Mouse (Mus musculus) midbrain, embryonic 13.5 days (tissue): ENCODE data around the gene Il1b. TPM values are rescaled to one million over a fixed set of nuclear protein-coding genes. Genes with fewer than 3 reads are reported as not detected.
A peak's percentile ranks its signal among the peaks of the same experiment; 100 is the strongest.

Experiments
- ATAC-seq: fragments of 200-750 bp; cut with Nextera tagmentation; 2 replicates; pipeline ENCODE4 v1.8.0; 2017; ENCODE audit warnings: mild to moderate bottlenecking, moderate TSS enrichment, moderate library complexity
- H3K27ac ChIP-seq: fragments of 300-500 bp; sonication (generic); 2 replicates; pipeline ENCODE4 v1.5.1; 2015; ENCODE audit warnings: inconsistent platforms, mild to moderate bottlenecking, moderate library complexity
- H3K27me3 ChIP-seq: fragments of 300-500 bp; sonication (generic); 2 replicates; pipeline ENCODE4 v1.6.1; 2015; ENCODE audit warnings: mild to moderate bottlenecking, inconsistent platforms
- H3K36me3 ChIP-seq: fragments of 300-500 bp; sonication (generic); 2 replicates; pipeline ENCODE4 v1.6.1; 2015; ENCODE audit warnings: mild to moderate bottlenecking, inconsistent platforms
- H3K4me1 ChIP-seq: fragments of 300-500 bp; sonication (generic); replicated peaks from 2 replicates; pipeline ENCODE4 v1.6.1; 2015; ENCODE audit warnings: inconsistent platforms
- H3K4me2 ChIP-seq: fragments of 300-500 bp; sonication (generic); replicated peaks from 2 replicates; pipeline ENCODE4 v1.6.1; 2015; ENCODE audit warnings: moderate library complexity, mild to moderate bottlenecking, inconsistent platforms
- H3K4me3 ChIP-seq: fragments of 300-500 bp; sonication (generic); replicated peaks from 2 replicates; pipeline ENCODE4 v1.5.1; 2015; ENCODE audit warnings: mild to moderate bottlenecking, inconsistent platforms
- H3K9ac ChIP-seq: fragments of 300-500 bp; sonication (generic); replicated peaks from 2 replicates; pipeline ENCODE4 v1.6.1; 2015; ENCODE audit warnings: mild to moderate bottlenecking, inconsistent platforms
- H3K9me3 ChIP-seq: fragments of 300-500 bp; sonication (generic); 2 replicates; pipeline ENCODE4 v1.6.1; 2016; ENCODE audit warnings: mild to moderate bottlenecking, inconsistent platforms
- WGBS: fragments of 180-500 bp; shearing (Covaris S2); methylation state at CpG from one replicate; pipeline ENCODE4 v1.1.7; 2015; 5-methylcytosine and 5-hydroxymethylcytosine counted together
- polyA plus RNA-seq: library from polyadenylated mRNA; unstranded; fragments of >200 nt; fragmentation: Nextera tagmentation; extraction: Ambion mirVana; gene quantifications from 2 replicates; pipeline ENCODE4 v1.2.1, GENCODE M21; 2015

Gene Il1b
- not detected in 2 replicates for polyA plus RNA-seq

DNA sequence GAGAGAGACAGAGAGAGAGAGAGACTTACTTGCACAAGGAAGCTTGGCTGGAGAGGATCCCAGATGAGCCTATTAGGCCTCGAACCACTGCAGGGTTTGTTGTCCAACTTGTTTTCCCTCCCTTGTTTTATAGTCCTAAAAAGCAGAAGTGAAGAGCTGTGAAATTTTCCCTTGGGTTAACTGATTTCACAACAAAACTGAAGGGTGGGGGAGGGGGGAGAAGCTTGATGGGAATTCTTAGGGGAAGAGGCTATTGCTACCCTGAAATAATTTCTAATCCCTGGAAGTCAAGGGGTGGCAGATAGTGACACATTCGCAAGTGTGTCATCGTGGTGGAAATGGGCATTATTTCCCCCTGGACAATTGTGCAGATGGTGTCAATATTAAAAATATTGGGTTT is at the start of gene Il1b:
Il1b (minus strand) TSS at position 101 of the 400 bp plus-strand sequence.
- no peaks in the 10 kb centered on the region for H3K4me1 ChIP-seq
- ATAC-seq, result no peak
- H3K4me2 ChIP-seq, result no peak within 1 kb of the TSS
- H3K27ac ChIP-seq, result no peak within 1 kb of the TSS
- H3K4me3 ChIP-seq, result no peak within 1 kb of the TSS
- no peak within 1 kb of the TSS for H3K9ac ChIP-seq
- WGBS, result 94% methylated on average over 3 of the region's 3 CpGs
- H3K9me3 ChIP-seq, result no peaks in the 10 kb centered on the region
- H3K27me3 ChIP-seq, result no peaks in the 10 kb centered on the region
- H3K36me3 ChIP-seq, result no peaks in the 10 kb centered on the region

DNA sequence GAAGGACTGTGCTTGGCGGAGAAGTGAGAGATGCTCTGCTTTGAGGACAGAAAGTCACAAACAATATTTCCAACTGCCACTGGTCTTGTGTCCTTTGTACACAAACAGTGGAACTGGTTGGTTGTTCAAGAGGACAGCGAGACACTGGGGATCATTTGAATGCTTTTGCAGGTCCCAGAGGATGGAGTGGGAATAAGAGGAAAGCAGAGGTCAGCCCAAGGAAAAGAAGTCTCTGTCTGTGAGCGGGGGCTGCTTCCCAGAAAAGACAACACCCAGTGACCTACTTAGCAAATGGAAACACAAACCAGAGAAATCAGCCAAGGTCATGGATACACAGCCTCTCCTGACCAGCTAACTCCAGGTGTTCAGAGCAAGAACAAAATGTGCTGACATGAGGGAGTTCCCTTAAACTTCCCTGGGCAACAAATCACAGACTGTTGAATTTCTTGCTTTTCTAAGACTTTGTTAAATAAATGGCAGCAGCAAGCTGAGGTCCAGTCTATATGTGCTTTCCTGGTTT is 48.5 kb upstream of the Il1b start:
- Histone ChIP-seq H3K4me3 (no peak overlapping the region), H3K27me3 (no peaks in the 10 kb centered on the region), H3K9ac (no peak overlapping the region), H3K27ac (no peak overlapping the region), H3K4me1 (no peaks in the 10 kb centered on the region), H3K36me3 (no peaks in the 10 kb centered on the region), H3K4me2 (no peak overlapping the region), H3K9me3 (no peaks in the 10 kb centered on the region)
- no peak for ATAC-seq
- WGBS, result 88% methylated on average over 3 of the region's 3 CpGs

DNA sequence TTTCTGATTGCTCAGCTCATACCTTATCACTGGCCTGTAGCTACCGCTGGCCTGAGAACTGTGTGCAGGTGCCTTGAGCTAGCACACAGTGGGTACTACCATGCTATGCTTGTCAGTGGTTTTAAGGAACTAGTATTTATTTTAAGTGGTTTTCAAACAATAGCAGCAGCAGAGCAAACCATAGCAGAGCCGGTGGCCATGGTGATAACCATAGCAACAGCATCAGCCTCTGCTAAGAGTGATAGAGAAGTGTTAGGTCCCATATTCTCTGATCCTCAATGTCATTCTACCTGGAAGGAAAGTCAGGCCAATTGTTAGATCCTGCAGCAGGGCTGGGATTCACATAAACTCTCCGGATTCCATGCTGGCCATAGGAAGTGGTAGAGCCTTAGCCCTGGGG is 43.7 kb upstream of the Il1b start:
- Histone ChIP-seq H3K36me3 (no peaks in the 10 kb centered on the region), H3K27me3 (no peaks in the 10 kb centered on the region), H3K9me3 (no peaks in the 10 kb centered on the region), H3K27ac (no peak overlapping the region), H3K4me1 (no peaks in the 10 kb centered on the region), H3K9ac (no peak overlapping the region), H3K4me3 (no peak overlapping the region), H3K4me2 (no peak overlapping the region)
- no peak; the same call in 1 of the 2 replicates for ATAC-seq
- 84% methylated on average over 3 of the region's 3 CpGs for WGBS

DNA sequence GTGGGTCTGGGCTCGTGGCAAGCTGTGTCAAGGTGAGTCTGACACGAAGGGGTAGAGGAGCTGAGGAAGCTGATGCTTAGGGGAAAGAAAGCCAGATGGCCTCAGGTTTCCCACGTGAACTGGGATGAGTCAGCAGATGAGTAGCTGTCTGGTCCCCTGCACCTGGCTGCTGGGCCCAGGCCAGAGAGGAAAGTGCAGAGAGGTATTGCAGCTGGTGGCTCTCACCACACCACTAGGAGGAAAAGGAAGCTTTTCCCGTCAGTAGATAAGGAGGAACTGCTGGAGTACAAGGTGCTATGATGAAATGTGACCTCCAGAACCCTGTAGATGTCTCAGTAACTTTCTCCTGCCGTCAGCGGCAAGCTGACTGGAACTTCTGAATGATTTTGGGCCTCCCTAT is 42.5 kb upstream of the Il1b start:
- no peaks in the 10 kb centered on the region for H3K4me1 ChIP-seq
- H3K36me3 ChIP-seq, result no peaks in the 10 kb centered on the region
- H3K4me2 ChIP-seq, result no peak overlapping the region
- no peaks in the 10 kb centered on the region for H3K9me3 ChIP-seq
- H3K27me3 ChIP-seq, result no peaks in the 10 kb centered on the region
- H3K4me3 ChIP-seq, result no peak overlapping the region
- no peak overlapping the region for H3K9ac ChIP-seq
- no peak for ATAC-seq
- H3K27ac ChIP-seq, result no peak overlapping the region
- WGBS, result 80% methylated on average over 6 of the region's 6 CpGs

GRCm38 (mm10) chr2:129411651-129412050 is 40.7 kb upstream of the Il1b start:
- Histone ChIP-seq H3K9me3 (no peaks in the 10 kb centered on the region), H3K27me3 (no peaks in the 10 kb centered on the region), H3K4me2 (no peak overlapping the region), H3K4me1 (no peaks in the 10 kb centered on the region), H3K36me3 (no peaks in the 10 kb centered on the region), H3K4me3 (no peak overlapping the region), H3K9ac (no peak overlapping the region), H3K27ac (no peak overlapping the region)
- no peak for ATAC-seq
- 81% methylated on average over 3 of the region's 3 CpGs for WGBS

DNA sequence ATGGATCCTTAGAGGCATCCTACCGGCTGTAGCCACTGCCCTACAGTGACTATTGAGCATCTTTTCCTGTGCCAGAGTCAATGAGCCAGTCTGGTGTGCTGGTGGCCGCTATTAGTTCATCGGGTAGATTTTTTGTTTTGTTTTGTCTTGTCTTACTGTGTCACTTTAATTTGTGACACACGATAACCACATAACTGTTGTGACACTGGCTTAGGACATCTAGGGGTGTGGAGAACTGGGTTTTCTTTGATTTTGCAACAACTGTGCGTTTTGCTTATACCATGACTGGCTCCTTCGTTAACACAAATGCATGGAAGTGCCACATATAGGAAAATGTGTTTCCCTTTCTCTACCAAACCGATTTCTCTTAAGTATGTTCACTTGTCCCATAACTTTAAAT is 39.4 kb upstream of the Il1b start:
- ATAC-seq, result no peak
- H3K4me2 ChIP-seq, result no peak overlapping the region
- H3K27ac ChIP-seq, result no peak overlapping the region
- no peaks in the 10 kb centered on the region for H3K36me3 ChIP-seq
- H3K9me3 ChIP-seq, result no peaks in the 10 kb centered on the region
- H3K27me3 ChIP-seq, result no peaks in the 10 kb centered on the region
- no peaks in the 10 kb centered on the region for H3K4me1 ChIP-seq
- no peak overlapping the region for H3K9ac ChIP-seq
- no peak overlapping the region for H3K4me3 ChIP-seq
- 91% methylated on average over 7 of the region's 7 CpGs for WGBS

DNA sequence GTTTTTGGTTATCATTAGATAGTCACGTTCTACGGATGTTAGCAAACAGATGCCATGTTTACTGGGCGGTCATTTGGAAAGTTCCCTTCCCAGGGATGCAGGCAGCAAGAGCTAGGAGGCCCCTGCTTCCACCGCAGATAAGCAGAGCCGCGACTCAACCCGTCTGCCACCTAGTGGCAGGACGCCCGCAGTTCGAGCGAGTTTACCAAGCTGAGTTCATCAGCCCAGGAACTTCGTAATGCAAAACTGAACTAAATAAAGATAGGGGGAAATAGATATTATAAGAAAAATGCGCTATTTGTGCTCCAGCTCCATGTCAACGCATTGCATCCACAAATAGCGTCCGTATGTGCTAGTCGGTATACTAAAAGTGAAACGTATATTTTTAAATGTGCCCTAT is 37.5 kb upstream of the Il1b start:
- H3K4me1 ChIP-seq, result no peaks in the 10 kb centered on the region
- no peak overlapping the region for H3K9ac ChIP-seq
- peak; percentile 80 for ATAC-seq
- H3K27ac ChIP-seq, result no peak overlapping the region
- no peak overlapping the region for H3K4me2 ChIP-seq
- H3K9me3 ChIP-seq, result no peaks in the 10 kb centered on the region
- WGBS, result 22% methylated on average over 18 of the region's 18 CpGs
- no peaks in the 10 kb centered on the region for H3K36me3 ChIP-seq
- H3K27me3 ChIP-seq, result no peaks in the 10 kb centered on the region
- no peak overlapping the region for H3K4me3 ChIP-seq

DNA sequence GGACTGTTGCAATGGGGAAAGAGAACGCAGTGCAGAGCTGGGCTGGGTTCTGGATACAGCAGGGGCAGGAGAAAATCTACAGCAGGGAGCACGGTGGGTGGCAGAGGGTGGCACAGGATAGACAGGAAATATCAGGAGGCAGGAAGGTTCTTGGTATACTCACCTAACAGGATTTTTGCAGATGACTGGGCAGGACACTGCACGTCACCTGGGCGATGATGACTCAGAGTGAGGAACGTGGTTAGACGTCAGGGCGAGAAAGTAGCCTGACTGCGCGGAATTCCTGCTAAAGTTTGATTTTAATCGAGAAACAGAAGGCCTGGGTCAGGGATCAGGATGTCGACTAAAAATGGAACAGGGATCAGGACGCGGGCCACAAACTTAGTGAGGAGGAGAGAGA is 36.7 kb upstream of the Il1b start:
- ATAC-seq, result no peak
- Histone ChIP-seq H3K9ac (no peak overlapping the region), H3K4me3 (no peak overlapping the region), H3K4me2 (no peak overlapping the region), H3K27me3 (no peaks in the 10 kb centered on the region), H3K9me3 (no peaks in the 10 kb centered on the region), H3K4me1 (no peaks in the 10 kb centered on the region), H3K36me3 (no peaks in the 10 kb centered on the region), H3K27ac (no peak overlapping the region)
- WGBS, result 97% methylated on average over 13 of the region's 13 CpGs

GRCm38 (mm10) chr2:129406508-129406907 is 35.6 kb upstream of the Il1b start:
- H3K9ac ChIP-seq, result no peak overlapping the region
- H3K9me3 ChIP-seq, result no peaks in the 10 kb centered on the region
- WGBS, result 91% methylated on average over 8 of the region's 8 CpGs
- H3K4me2 ChIP-seq, result no peak overlapping the region
- H3K4me1 ChIP-seq, result no peaks in the 10 kb centered on the region
- H3K4me3 ChIP-seq, result no peak overlapping the region
- no peak for ATAC-seq
- no peaks in the 10 kb centered on the region for H3K36me3 ChIP-seq
- H3K27ac ChIP-seq, result no peak overlapping the region
- H3K27me3 ChIP-seq, result no peaks in the 10 kb centered on the region

DNA sequence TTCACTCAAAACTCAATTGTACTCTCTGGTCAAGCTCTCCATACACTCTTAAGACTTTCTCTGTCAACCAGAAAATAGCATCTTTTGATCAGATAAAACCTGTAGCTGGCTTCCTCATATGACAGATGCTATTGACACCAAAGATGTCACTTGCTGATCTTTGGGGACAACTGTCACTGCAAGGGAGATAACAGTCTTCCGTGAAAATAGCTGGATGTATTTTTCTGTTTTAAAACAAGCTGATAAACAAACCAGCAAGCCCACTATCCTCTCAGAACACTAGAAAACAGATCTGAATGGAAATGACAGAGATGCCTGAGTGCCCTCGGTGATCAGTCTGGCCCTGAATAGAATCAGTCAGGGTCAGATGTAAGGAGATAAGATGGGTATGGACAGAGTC is 32.8 kb upstream of the Il1b start:
- WGBS, result 91% methylated on average over 2 of the region's 2 CpGs

DNA sequence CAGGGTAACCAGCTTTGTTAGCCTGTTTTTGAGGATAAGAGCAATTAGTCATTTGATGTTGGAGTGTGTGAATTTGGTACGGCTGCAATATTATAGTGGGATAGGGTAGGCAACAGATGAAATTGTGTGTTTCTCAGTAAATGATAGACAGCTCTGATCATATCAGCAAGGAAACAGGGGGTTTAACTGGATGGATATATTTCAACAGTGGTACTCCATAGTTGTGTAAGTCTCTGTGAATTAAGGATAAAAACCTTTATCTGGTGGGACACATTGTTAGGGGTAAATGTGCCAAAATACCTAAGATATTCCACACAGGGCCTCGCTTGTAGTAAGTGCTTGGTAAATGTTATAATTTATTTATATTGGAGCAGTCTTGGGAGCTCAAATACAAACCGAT is 31.4 kb upstream of the Il1b start:
- H3K27ac ChIP-seq, result no peak overlapping the region
- no peak for ATAC-seq
- H3K4me1 ChIP-seq, result no peaks in the 10 kb centered on the region
- no peaks in the 10 kb centered on the region for H3K9me3 ChIP-seq
- H3K36me3 ChIP-seq, result no peaks in the 10 kb centered on the region
- no peaks in the 10 kb centered on the region for H3K27me3 ChIP-seq
- no peak overlapping the region for H3K9ac ChIP-seq
- no peak overlapping the region for H3K4me3 ChIP-seq
- no peak overlapping the region for H3K4me2 ChIP-seq
- 86% methylated on average over 3 of the region's 3 CpGs for WGBS

More for the DNA sequence above, 32.8 kb upstream of the Il1b start:
- H3K9ac ChIP-seq, result no peak overlapping the region
- H3K27ac ChIP-seq, result no peak overlapping the region
- no peak overlapping the region for H3K4me3 ChIP-seq
- no peak for ATAC-seq
- no peak overlapping the region for H3K4me2 ChIP-seq
- H3K36me3 ChIP-seq, result no peaks in the 10 kb centered on the region
- no peaks in the 10 kb centered on the region for H3K9me3 ChIP-seq
- no peaks in the 10 kb centered on the region for H3K27me3 ChIP-seq
- H3K4me1 ChIP-seq, result no peaks in the 10 kb centered on the region

GRCm38 (mm10) chr2:129401803-129402202 is 30.9 kb upstream of the Il1b start:
- H3K27ac ChIP-seq, result no peak overlapping the region
- H3K4me1 ChIP-seq, result no peaks in the 10 kb centered on the region
- no peaks in the 10 kb centered on the region for H3K27me3 ChIP-seq
- no peaks in the 10 kb centered on the region for H3K36me3 ChIP-seq
- no peaks in the 10 kb centered on the region for H3K9me3 ChIP-seq
- ATAC-seq, result no peak
- no peak overlapping the region for H3K4me2 ChIP-seq
- H3K4me3 ChIP-seq, result no peak overlapping the region
- no peak overlapping the region for H3K9ac ChIP-seq
- 88% methylated on average over 5 of the region's 5 CpGs for WGBS

DNA sequence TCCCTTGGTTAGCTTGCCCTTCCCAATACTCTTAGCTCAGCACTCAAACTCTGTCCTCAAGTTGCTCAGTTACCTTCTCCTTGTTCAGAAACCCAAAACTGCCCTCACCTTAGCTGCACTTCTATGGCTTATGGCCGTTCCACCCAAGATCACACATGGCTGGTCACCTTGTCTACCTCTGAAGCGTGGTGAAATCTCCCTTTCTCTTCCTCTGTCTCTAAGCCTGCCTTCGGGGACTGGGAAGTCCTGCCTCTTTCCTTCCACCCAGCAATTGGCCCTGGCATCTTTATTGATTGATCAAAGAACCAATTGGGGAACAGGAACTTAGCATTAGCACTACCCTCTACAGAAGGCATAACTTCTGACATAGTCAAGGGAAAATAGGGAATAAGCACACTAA is 27.2 kb upstream of the Il1b start:
- Histone ChIP-seq H3K4me2 (no peak overlapping the region), H3K27ac (no peak overlapping the region), H3K4me1 (no peaks in the 10 kb centered on the region), H3K4me3 (no peak overlapping the region), H3K9ac (no peak overlapping the region), H3K36me3 (no peaks in the 10 kb centered on the region), H3K27me3 (no peaks in the 10 kb centered on the region), H3K9me3 (no peaks in the 10 kb centered on the region)
- 85% methylated on average over 3 of the region's 3 CpGs for WGBS
- ATAC-seq, result no peak
